ENCODE assay signal across 9 mouse cellular contexts in the genomic region with DNA sequence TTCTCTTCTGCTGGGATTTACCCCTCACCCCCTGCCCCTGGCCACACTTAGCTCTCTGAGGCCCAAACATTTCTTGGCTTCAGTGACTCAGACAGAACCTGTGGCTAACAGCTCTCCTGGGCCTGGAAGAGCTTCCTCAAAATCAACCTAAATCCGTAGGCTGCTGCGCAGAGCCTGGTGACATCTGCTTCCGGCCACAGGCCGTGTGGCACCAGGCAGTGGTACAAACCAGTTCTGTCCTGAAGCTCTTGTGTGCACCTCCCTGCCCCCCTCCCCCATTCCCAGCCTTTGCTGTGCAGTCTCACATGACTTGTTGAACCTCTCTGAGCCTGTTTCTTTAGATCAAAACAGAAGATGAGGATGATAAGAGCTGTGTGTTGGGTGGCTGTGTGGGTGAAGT. TPM values are rescaled to one million over a fixed set of nuclear protein-coding genes. Genes with fewer than 3 reads are reported as not detected.
DNase-seq lines count a peak whose midpoint lies in the region; ATAC-seq lines count a peak whose summit lies in the region.
"Had no signal": no experiment of that assay in that cellular context is flagged by ENCODE, and none has a peak within 500 bp of the region (broad histone marks: within the 10 kb centered on the region; RNA-seq: fewer than 3 reads in every experiment).

No protein-coding gene starts in this region.

- H3K4me1 ChIP-seq in midbrain, embryonic 10.5 days = peaks cover 37% of the 10 kb centered on the region
- 0 out of 2 replicates have a peak, but pooled peaks cover 3% of the 10 kb centered on the region for H3K4me1 ChIP-seq in midbrain, embryonic 15.5 days
- no peaks in the 10 kb centered on the region for H3K4me1 ChIP-seq in midbrain, embryonic 14.5 days (ENCODE audit: control insufficient read depth, insufficient read depth, low read length)
- no peaks in the 10 kb centered on the region for H3K4me1 ChIP-seq in forebrain, embryonic 13.5 days

- peak overlapping the region; percentile 53; the same call in 1 of the 2 replicates for H3K27ac ChIP-seq in midbrain, embryonic 10.5 days (replicated peaks)
- H3K27ac ChIP-seq in midbrain, embryonic 15.5 days = no peak overlapping the region
- no peak overlapping the region for H3K27ac ChIP-seq in midbrain, embryonic 14.5 days (replicated peaks; ENCODE audit: low read depth, low read length)
- no peak overlapping the region for H3K27ac ChIP-seq in forebrain, embryonic 13.5 days

- no peaks in the 10 kb centered on the region for H3K27me3 ChIP-seq in midbrain, embryonic 10.5 days (ENCODE audit: low read depth, poor library complexity, severe bottlenecking)
- H3K27me3 ChIP-seq in midbrain, embryonic 15.5 days (replicated peaks) = no peaks in the 10 kb centered on the region
- H3K27me3 ChIP-seq in midbrain, embryonic 14.5 days (ENCODE audit: control insufficient read depth, insufficient read depth, low read length) = no peaks in the 10 kb centered on the region
- H3K27me3 ChIP-seq in forebrain, embryonic 13.5 days = no peaks in the 10 kb centered on the region; the same call in 1 of the 2 replicates

- no peak overlapping the region for H3K4me3 ChIP-seq in midbrain, embryonic 10.5 days
- no peak overlapping the region for H3K4me3 ChIP-seq in midbrain, embryonic 15.5 days
- H3K4me3 ChIP-seq in midbrain, embryonic 14.5 days (replicated peaks; ENCODE audit: low read depth, low read length) = no peak overlapping the region
- H3K4me3 ChIP-seq in forebrain, embryonic 13.5 days = no peak overlapping the region

- no peak overlapping the region for H3K4me2 ChIP-seq in midbrain, embryonic 15.5 days
- no peak overlapping the region for H3K4me2 ChIP-seq in midbrain, embryonic 14.5 days (ENCODE audit: low read length)
- no peak overlapping the region for H3K4me2 ChIP-seq in forebrain, embryonic 13.5 days

- ATAC-seq in midbrain, embryonic 15.5 days (replicated peaks) = no peak
- ATAC-seq in megakaryocyte-erythroid progenitor cell, adult 5-6 weeks (replicated peaks; ENCODE audit: low FRiP score, low TSS enrichment, poor library complexity, severe bottlenecking) = peak; percentile 38
- no peak for ATAC-seq in midbrain, embryonic 14.5 days (ENCODE audit: low FRiP score, low TSS enrichment)
- ATAC-seq in forebrain, embryonic 13.5 days = no peak

- H3K9ac ChIP-seq in midbrain, embryonic 15.5 days = no peak overlapping the region
- H3K9ac ChIP-seq in midbrain, embryonic 14.5 days (replicated peaks; ENCODE audit: low read length) = no peak overlapping the region
- no peak overlapping the region for H3K9ac ChIP-seq in forebrain, embryonic 13.5 days

- DNase-seq in midbrain, embryonic 10.5 days (ENCODE audit: low spot score) = no peak
- peak; percentile 11 for DNase-seq in c-Kit-positive CD71-positive TER-119-negative erythroid progenitor cells, embryonic 14.5 days (ENCODE audit: low read depth)
- DNase-seq in thymus, postnatal 4 days = peak; percentile 80
- no peak for DNase-seq in yolk sac, embryonic 10.5 days (ENCODE audit: low spot score)
- no peak for DNase-seq in midbrain, embryonic 14.5 days

- H3K36me3 ChIP-seq in midbrain, embryonic 10.5 days = no peaks in the 10 kb centered on the region
- no peaks in the 10 kb centered on the region for H3K36me3 ChIP-seq in midbrain, embryonic 15.5 days (replicated peaks)
- no peaks in the 10 kb centered on the region for H3K36me3 ChIP-seq in midbrain, embryonic 14.5 days (ENCODE audit: control insufficient read depth, insufficient read depth, low read length)
- H3K36me3 ChIP-seq in forebrain, embryonic 13.5 days (ENCODE audit: poor library complexity, severe bottlenecking) = no peaks in the 10 kb centered on the region

- 90% methylated on average over 4 of the region's 4 CpGs for WGBS in midbrain, embryonic 10.5 days
- WGBS in midbrain, embryonic 15.5 days = 83% methylated on average over 4 of the region's 4 CpGs
- 79% methylated on average over 4 of the region's 4 CpGs for WGBS in midbrain, embryonic 14.5 days
- WGBS in forebrain, embryonic 13.5 days = 90% methylated on average over 4 of the region's 4 CpGs

- H3K9me3 ChIP-seq in midbrain, embryonic 10.5 days (replicated peaks) = no peaks in the 10 kb centered on the region
- H3K9me3 ChIP-seq in midbrain, embryonic 15.5 days = no peaks in the 10 kb centered on the region
- no peaks in the 10 kb centered on the region for H3K9me3 ChIP-seq in midbrain, embryonic 14.5 days (ENCODE audit: control insufficient read depth, low read length)
- no peaks in the 10 kb centered on the region for H3K9me3 ChIP-seq in forebrain, embryonic 13.5 days (replicated peaks)

RNA-seq across cellular contexts. Expression of a gene that starts 1.1 kb away (rescaled TPM):
- polyA plus RNA-seq in midbrain, embryonic 10.5 days (2016; fragmentation: Nextera tagmentation; extraction: Ambion mirVana) = 16.7 and 22.9 TPM in 2 replicates
- polyA plus RNA-seq in midbrain, embryonic 15.5 days (2015; fragmentation: Nextera tagmentation; extraction: Ambion mirVana) = 28.4 and 32.8 TPM in 2 replicates
- 111 and 132 TPM in 2 replicates for total RNA-seq in megakaryocyte-erythroid progenitor cell, adult 5-6 weeks (2014; fragmentation: Nextera tagmentation)
- total RNA-seq in megakaryocyte-erythroid progenitor cell, adult 5-6 weeks (2017) = 33.5 and 41.8 TPM in 2 replicates
- polyA plus RNA-seq in midbrain, embryonic 14.5 days (2014; fragmentation: Nextera tagmentation; extraction: Ambion mirVana) = 14.3 and 31.7 TPM in 2 replicates
- 15.5 and 16.7 TPM in 2 replicates for polyA plus RNA-seq in forebrain, embryonic 13.5 days (2015; fragmentation: Nextera tagmentation; extraction: Ambion mirVana)

RNA-seq across cellular contexts. Expression of a gene that starts 30.2 kb away (rescaled TPM):
- polyA plus RNA-seq in midbrain, embryonic 10.5 days (2016; fragmentation: Nextera tagmentation; extraction: Ambion mirVana) = not detected in 2 replicates
- polyA plus RNA-seq in midbrain, embryonic 15.5 days (2015; fragmentation: Nextera tagmentation; extraction: Ambion mirVana) = 0.24 and 0.32 TPM in 2 replicates
- not detected in 2 replicates for total RNA-seq in megakaryocyte-erythroid progenitor cell, adult 5-6 weeks (2014; fragmentation: Nextera tagmentation)
- total RNA-seq in megakaryocyte-erythroid progenitor cell, adult 5-6 weeks (2017) = not detected in 2 replicates
- polyA plus RNA-seq in midbrain, embryonic 14.5 days (2014; fragmentation: Nextera tagmentation; extraction: Ambion mirVana) = not detected in 2 replicates
- not detected in 2 replicates for polyA plus RNA-seq in forebrain, embryonic 13.5 days (2015; fragmentation: Nextera tagmentation; extraction: Ambion mirVana)
- total RNA-seq: heart, postnatal 14 days had no signal

Comparison
In these comparisons a context has a peak if more than half of its experiments do, and no peak if none do; other contexts are left out.
1. DNase-seq: peak in c-Kit-positive CD71-positive TER-119-negative erythroid progenitor cells, embryonic 14.5 days (single experiment) and thymus, postnatal 4 days (single experiment); none in midbrain, embryonic 10.5 days (single experiment), yolk sac, embryonic 10.5 days (single experiment) and midbrain, embryonic 14.5 days (single experiment).